Mouse (Mus musculus) ovary, adult 10 weeks (tissue): Measurements from ENCODE around the gene Psmc3. TPM values are rescaled to one million over a fixed set of nuclear protein-coding genes. Genes with fewer than 3 reads are reported as not detected.

ENCODE experiments used
- polyA plus RNA-seq: library from polyadenylated mRNA; stranded (reverse); fragments of 350-450 nt; fragmentation: Illumina TruSeq; extraction: RNeasy Lipid Tissue Mini Kit (QIAGEN cat#74804); gene quantifications from one replicate; pipeline ENCODE4 v1.2.3, GENCODE M21; 2014

Psmc3 gene
- polyA plus RNA-seq = 177 TPM

GRCm38 (mm10) chr2:91053934-91054382, at the start of gene Psmc3:
Gene Psmc3, plus strand, starts transcription at chr2:91054009.

GRCm38 (mm10) chr2:91035385-91035784, 18.4 kb upstream of the Psmc3 start, which contains the start of gene Rapsn:
Gene Rapsn, plus strand, starts transcription at chr2:91035620.

GRCm38 (mm10) chr2:91070076-91070800, 16.4 kb downstream of the Psmc3 start, which contains the start of gene Slc39a13:
Gene Slc39a13, minus strand, starts transcription at chr2:91070417.

GRCm38 (mm10) chr2:91081775-91082695, 28.2 kb downstream of the Psmc3 start, which contains the start of gene Spi1:
Gene Spi1, plus strand, starts transcription at chr2:91082390.

Other genes with a start within 250 kb of the Psmc3 start
- 297 TPM for gene Mtch2, start 206.9 kb upstream of the Psmc3 start, polyA plus RNA-seq
- not detected for gene C1qtnf4, start 168.1 kb upstream of the Psmc3 start, polyA plus RNA-seq
- 14.3 TPM for gene Kbtbd4, start 149.3 kb upstream of the Psmc3 start, polyA plus RNA-seq
- 128 TPM for gene Ndufs3, start 149.2 kb upstream of the Psmc3 start, polyA plus RNA-seq
- 160 TPM for gene Celf1, start 113.6 kb upstream of the Psmc3 start, polyA plus RNA-seq
- not detected for gene Rapsn, start 18.4 kb upstream of the Psmc3 start, polyA plus RNA-seq
- 2.9 TPM for gene Slc39a13, start 16.4 kb downstream of the Psmc3 start, polyA plus RNA-seq
- gene Spi1, start 28.4 kb downstream of the Psmc3 start, polyA plus RNA-seq = 2.4 TPM
- 0.63 TPM for gene Mybpc3, start 64.1 kb downstream of the Psmc3 start, polyA plus RNA-seq
- 2.8 TPM for gene Madd, start 129.8 kb downstream of the Psmc3 start, polyA plus RNA-seq
- not detected for gene Nr1h3, start 148.8 kb downstream of the Psmc3 start, polyA plus RNA-seq
- gene Acp2, start 148.9 kb downstream of the Psmc3 start, polyA plus RNA-seq = 56.3 TPM
- gene Ddb2, start 183.0 kb downstream of the Psmc3 start, polyA plus RNA-seq = 10.2 TPM
- gene Pacsin3, start 201.9 kb downstream of the Psmc3 start, polyA plus RNA-seq = 0.97 TPM
- gene Arfgap2, start 211.0 kb downstream of the Psmc3 start, polyA plus RNA-seq = 19.5 TPM